Mouse (Mus musculus) embryo, embryonic 10.5 days (tissue): ENCODE measurements around the gene Sdc1.

ENCODE experiments used
- DNase-seq: peaks from one replicate; pipeline ENCODE4 v3.0.0-alpha.2; 2015; ENCODE audit warnings: low spot score

Sdc1 gene

GRCm38 (mm10) chr12:8827014-8827715 lies 56.0 kb downstream of the Sdc1 start:
- DNase-seq, result no peak

GRCm38 (mm10) chr12:8829032-8829660 lies 58.0 kb downstream of the Sdc1 start:
- no peak for DNase-seq

GRCm38 (mm10) chr12:8829661-8830040 lies 58.5 kb downstream of the Sdc1 start:
- no peak for DNase-seq

GRCm38 (mm10) chr12:8830967-8831635 lies 60.0 kb downstream of the Sdc1 start:
- DNase-seq, result no peak

GRCm38 (mm10) chr12:8831710-8832109 lies 60.6 kb downstream of the Sdc1 start:
- DNase-seq, result no peak

- DNase-seq, result no peak
Observed at GRCm38 (mm10) chr12:8840782-8841325, 69.7 kb downstream of the Sdc1 start.

- DNase-seq, result no peak
Observed at GRCm38 (mm10) chr12:8842725-8843124, 71.6 kb downstream of the Sdc1 start.
